Mouse (Mus musculus): ENCODE measurements around the gene Hoxd4.

- TF ChIP-seq CTCF (IDR thresholded peaks at IDR 0.05; ENCODE audit: low read depth, low read length) (no peak), GATA1 (IDR thresholded peaks at IDR 0.05; ENCODE audit: borderline replicate concordance, low read length) (no peak), TAL1 (conservative IDR thresholded peaks at IDR 0.05; ENCODE audit: low read depth, low read length) (no peak)
Measured at GRCm38 (mm10) chr2:74669230-74669578, 42.5 kb upstream of the Hoxd4 start.
